Mouse (Mus musculus): ENCODE measurements around the gene Smco1.

DNA sequence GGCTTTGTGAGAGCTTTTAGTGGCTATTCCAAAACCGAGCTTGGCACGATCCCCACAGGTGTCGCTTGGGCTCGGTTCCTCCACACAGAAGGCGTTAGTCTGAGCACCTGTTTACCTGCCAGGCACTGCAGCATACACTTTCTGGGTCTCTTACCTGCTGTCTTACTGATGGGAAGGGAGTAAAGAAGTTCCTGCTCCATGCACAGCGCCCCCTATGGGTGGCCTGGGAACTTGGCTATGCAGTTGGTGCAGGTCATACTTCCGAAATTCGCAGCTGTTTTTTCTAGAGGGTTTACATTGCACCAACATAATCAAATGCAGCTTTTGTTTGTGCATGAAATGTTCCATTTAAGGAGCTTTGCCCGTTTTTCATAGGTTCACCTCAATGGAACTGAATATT, 2.1 kb downstream of the Smco1 start:
- peak; percentile 61 to 94 for TF ChIP-seq CTCF (conservative IDR thresholded peaks at IDR 0.05 in 1 of 2, IDR thresholded peaks at IDR 0.05 in 1 of 2; ENCODE audit: low read depth in 2 of 2, low read length in 2 of 2)
- TF ChIP-seq NRF1 (IDR thresholded peaks at IDR 0.05; ENCODE audit: low read depth, low read length) = no peak
- no peak for TF ChIP-seq EP300 (IDR thresholded peaks at IDR 0.05; ENCODE audit: low read length)
- no peak for TF ChIP-seq ZC3H11A (IDR thresholded peaks at IDR 0.05; ENCODE audit: low read depth, low read length)
- no peak for TF ChIP-seq BHLHE40 (IDR thresholded peaks at IDR 0.05; ENCODE audit: low read depth, low read length)
- TF ChIP-seq MXI1 (IDR thresholded peaks at IDR 0.05; ENCODE audit: low read depth, low read length) = no peak
- no peak for TF ChIP-seq POLR2A (IDR thresholded peaks at IDR 0.05; ENCODE audit: low read depth, low read length)
- TF ChIP-seq KAT2A (IDR thresholded peaks at IDR 0.05; ENCODE audit: insufficient replicate concordance, low read length) = no peak
- TF ChIP-seq TCF12 (IDR thresholded peaks at IDR 0.05; ENCODE audit: low read depth, low read length) = no peak
- TF ChIP-seq NELFE (IDR thresholded peaks at IDR 0.05; ENCODE audit: low read depth, low read length) = no peak
